Mouse (Mus musculus): ENCODE results near the gene Akr1b7.

- peak; percentile 84 for TF ChIP-seq GATA1 (IDR thresholded peaks at IDR 0.05; ENCODE audit: low read length)
- peak; percentile 82 for TF ChIP-seq TAL1 (IDR thresholded peaks at IDR 0.05; ENCODE audit: low read length)
Measured at GRCm38 (mm10) chr6:34471434-34472110, 59.4 kb downstream of the Akr1b7 start.
